Mouse (Mus musculus) kidney, adult 2 months (tissue): ENCODE results near the gene Sox5. TPM values are rescaled to one million over a fixed set of nuclear protein-coding genes. Genes with fewer than 3 reads are reported as not detected.

Experiments used
- DNase-seq: peaks from one replicate; pipeline ENCODE4 v3.0.0; 2021
- H3K27ac ChIP-seq: fragments of 200-500 bp; 2 replicates; pipeline ENCODE4 v1.5.1; 2012; ENCODE audit warnings: low read depth, low read length, control low read depth, inconsistent platforms; ENCODE audit not compliant: insufficient read depth
- H3K27me3 ChIP-seq: fragments of 200-500 bp; replicated peaks from 2 replicates; pipeline ENCODE4 v1.6.1; 2012; ENCODE audit warnings: mild to moderate bottlenecking, moderate library complexity, low read length, inconsistent platforms; ENCODE audit not compliant: control insufficient read depth, insufficient read depth
- H3K36me3 ChIP-seq: fragments of 200-500 bp; 2 replicates; pipeline ENCODE4 v1.6.1; 2012; ENCODE audit warnings: mild to moderate bottlenecking, moderate library complexity, low read length, inconsistent platforms; ENCODE audit not compliant: control insufficient read depth, insufficient read depth
- H3K4me1 ChIP-seq: fragments of 200-500 bp; 2 replicates; pipeline ENCODE4 v1.6.1; 2011; ENCODE audit warnings: low read length; ENCODE audit not compliant: control insufficient read depth, insufficient read depth
- H3K4me3 ChIP-seq: fragments of 200-500 bp; 2 replicates; pipeline ENCODE4 v1.5.1; 2011; ENCODE audit warnings: mild to moderate bottlenecking, low read depth, low read length, control low read depth; ENCODE audit not compliant: insufficient read depth
- CTCF ChIP-seq: fragments of 200-500 bp; conservative IDR thresholded peaks from 2 replicates; pipeline ENCODE4 v1.5.1; 2011; ENCODE audit warnings: low read depth, mild to moderate bottlenecking, control low read depth, low read length, moderate library complexity, mixed read lengths; ENCODE audit not compliant: insufficient read depth, insufficient read length
- POLR2A ChIP-seq: fragments of 200-500 bp; IDR thresholded peaks from one replicate; pipeline ENCODE4 v1.6.1; 2011; ENCODE audit warnings: low read depth, low read length, control low read depth
- WGBS: fragments of 180-500 bp; shearing (Covaris S2); methylation state at CpG from one replicate; pipeline ENCODE4 v1.1.7; 2018; 5-methylcytosine and 5-hydroxymethylcytosine counted together
- polyA plus RNA-seq: library from polyadenylated mRNA; depleted of rRNA; stranded (reverse); fragments of >200 nt; gene quantifications from 2 replicates; pipeline ENCODE4 v1.2.3, GENCODE M21; 2012

Sox5 gene
- polyA plus RNA-seq, 1 experiment = 2.9 TPM

DNA sequence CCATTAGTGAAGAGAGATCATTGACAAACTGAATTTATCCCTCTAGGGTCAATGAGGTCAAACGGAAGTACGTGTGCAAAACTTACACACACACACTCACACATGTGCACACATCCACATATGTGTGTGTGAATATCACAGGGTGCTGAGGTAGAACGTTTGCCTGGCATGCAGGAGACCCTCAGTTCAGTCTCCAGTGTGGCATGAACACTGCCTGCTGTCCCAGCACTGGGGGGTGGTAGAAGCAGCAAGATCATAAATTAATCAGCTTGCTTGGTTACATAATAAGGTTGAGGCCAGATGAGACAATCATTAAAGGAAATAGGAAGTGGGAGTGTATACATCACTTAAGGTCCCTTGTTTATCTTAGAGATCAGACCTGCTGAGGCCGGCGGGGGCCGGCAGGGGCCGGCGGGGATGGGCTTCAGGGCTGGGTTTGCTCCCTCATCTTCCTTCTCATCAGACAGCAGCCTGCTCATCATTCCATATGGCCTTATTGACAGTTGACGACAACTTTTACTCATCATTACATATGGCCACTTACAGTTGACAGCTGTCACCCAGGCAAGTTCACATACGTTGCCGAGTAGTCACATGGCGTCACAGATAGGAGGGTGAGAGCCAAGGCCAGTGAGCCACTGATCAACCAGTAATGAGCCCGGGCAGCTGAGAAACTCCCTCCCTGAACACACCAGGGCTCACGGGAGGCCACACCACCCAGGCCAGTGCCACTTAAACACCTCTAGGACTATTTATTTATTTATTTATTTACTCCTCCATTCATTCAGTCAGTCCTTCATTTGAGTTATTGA lies 309.5 kb downstream of the Sox5 start:
- Histone ChIP-seq H3K4me1 (no peaks in the 10 kb centered on the region), H3K4me3 (no peak overlapping the region), H3K27me3 (no peaks in the 10 kb centered on the region), H3K27ac (no peak overlapping the region), H3K36me3 (no peaks in the 10 kb centered on the region)
- DNase-seq = no peak
- WGBS = 43% methylated on average over 14 of the region's 14 CpGs
- TF ChIP-seq POLR2A (no peak), CTCF (no peak)

DNA sequence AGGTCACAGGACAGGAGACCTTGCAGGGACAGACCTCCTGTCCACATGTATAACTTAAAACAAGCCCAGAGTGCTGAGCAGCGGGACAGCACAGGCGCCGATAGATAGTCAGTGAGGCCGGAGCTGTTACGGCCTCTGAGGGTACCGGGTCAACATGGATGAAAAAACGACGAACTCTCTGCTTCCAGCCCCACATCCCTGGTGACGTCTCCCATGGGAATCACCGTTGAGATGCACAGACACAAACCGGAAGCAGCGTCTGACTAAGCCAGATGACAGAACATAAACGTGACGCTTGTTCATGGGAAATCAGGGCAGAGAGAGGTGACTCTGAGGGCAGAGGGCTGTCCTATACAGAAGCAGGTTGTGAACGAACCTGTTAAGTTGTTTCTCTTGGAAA lies 315.1 kb downstream of the Sox5 start:
- no peaks in the 10 kb centered on the region for H3K4me1 ChIP-seq
- WGBS = 64% methylated on average over 15 of the region's 15 CpGs

DNA sequence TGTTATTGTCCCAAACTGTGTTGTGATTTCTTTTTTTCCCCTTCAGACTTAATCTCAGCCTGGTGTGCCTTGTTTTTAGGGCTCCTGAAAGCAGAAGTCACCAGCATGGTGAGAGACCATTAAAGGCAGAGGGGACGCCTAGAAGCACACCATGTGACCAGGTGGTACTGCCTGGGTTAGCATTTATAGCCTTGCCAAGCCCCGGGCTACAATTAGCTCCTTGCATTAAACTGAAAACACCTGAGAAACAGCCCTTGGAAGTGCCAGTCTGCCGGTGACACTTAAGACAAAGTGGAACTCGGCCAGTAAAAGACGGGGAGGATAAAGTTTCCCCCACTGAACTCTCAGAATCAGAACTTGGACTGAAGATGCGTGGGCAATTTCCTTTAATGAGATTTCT lies 318.1 kb downstream of the Sox5 start:
- TF ChIP-seq CTCF (no peak), POLR2A (no peak)
- Histone ChIP-seq H3K27me3 (no peaks in the 10 kb centered on the region), H3K27ac (no peak overlapping the region), H3K4me1 (no peaks in the 10 kb centered on the region), H3K4me3 (no peak overlapping the region), H3K36me3 (no peaks in the 10 kb centered on the region)
- 32% methylated on average over 6 of the region's 6 CpGs for WGBS
- peak; percentile 23 for DNase-seq

More for the DNA sequence above, 315.1 kb downstream of the Sox5 start:
- Histone ChIP-seq H3K27me3 (no peaks in the 10 kb centered on the region), H3K4me3 (no peak overlapping the region), H3K36me3 (no peaks in the 10 kb centered on the region), H3K27ac (no peak overlapping the region)
- TF ChIP-seq POLR2A = no peak
- no peak for TF ChIP-seq CTCF
- no peak for DNase-seq

DNA sequence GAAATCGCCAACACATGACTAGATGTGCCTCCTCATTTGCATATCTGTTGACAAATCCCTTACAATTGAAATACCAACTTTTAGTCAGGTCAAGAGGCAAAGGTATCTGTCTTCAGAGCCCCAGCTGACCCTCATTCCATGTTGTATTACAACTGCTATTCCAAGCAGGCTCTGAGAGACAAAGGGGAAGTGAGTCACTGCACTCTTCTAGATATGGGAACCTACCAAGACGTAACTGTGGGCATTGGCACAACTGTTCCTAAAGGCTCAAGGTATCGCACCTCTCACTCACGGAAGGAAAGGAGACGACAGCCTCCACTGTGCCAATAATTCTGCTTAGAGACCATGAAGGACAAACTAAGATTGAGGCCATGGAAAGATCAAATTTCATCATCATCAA lies 318.5 kb downstream of the Sox5 start:
- Histone ChIP-seq H3K27ac (no peak overlapping the region), H3K36me3 (no peaks in the 10 kb centered on the region), H3K27me3 (no peaks in the 10 kb centered on the region), H3K4me3 (no peak overlapping the region), H3K4me1 (no peaks in the 10 kb centered on the region)
- WGBS = 69% methylated on average over 5 of the region's 5 CpGs
- no peak for TF ChIP-seq POLR2A
- TF ChIP-seq CTCF = no peak
- DNase-seq = no peak

- Histone ChIP-seq H3K4me1 (no peaks in the 10 kb centered on the region), H3K27me3 (no peaks in the 10 kb centered on the region), H3K4me3 (no peak overlapping the region), H3K27ac (no peak overlapping the region), H3K36me3 (no peaks in the 10 kb centered on the region)
- TF ChIP-seq POLR2A (no peak), CTCF (no peak)
- WGBS = 94% methylated on average over 8 of the region's 8 CpGs
- no peak for DNase-seq
Measured at GRCm38 (mm10) chr6:144459486-144459885, 322.3 kb downstream of the Sox5 start.

DNA sequence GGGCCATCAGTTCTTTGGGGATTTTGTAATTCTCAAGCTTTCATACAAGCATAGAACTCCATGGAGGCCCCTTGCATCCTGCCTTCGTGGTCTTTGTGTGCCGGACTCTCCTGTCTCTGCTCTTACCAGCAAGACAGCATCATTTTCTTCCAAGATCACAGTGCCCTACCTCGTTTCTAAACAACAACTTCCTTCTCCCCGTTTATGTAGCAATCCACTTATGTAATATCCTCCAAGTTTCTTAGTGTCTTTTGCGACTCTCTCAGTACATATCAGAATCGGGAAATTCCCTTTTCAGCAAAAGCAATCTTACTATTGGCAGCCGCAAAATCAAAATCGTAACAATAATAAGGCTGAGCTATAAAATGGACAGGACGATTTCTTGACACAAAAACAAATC lies 324.3 kb downstream of the Sox5 start:
- 90% methylated on average over 9 of the region's 9 CpGs for WGBS
- Histone ChIP-seq H3K27ac (no peak overlapping the region), H3K27me3 (no peaks in the 10 kb centered on the region), H3K4me1 (no peaks in the 10 kb centered on the region), H3K36me3 (no peaks in the 10 kb centered on the region), H3K4me3 (no peak overlapping the region)
- TF ChIP-seq POLR2A (no peak), CTCF (no peak)
- DNase-seq = no peak

- H3K4me3 ChIP-seq = no peak overlapping the region
- H3K4me1 ChIP-seq = no peaks in the 10 kb centered on the region
- 50% methylated on average over 11 of the region's 11 CpGs for WGBS
- no peak overlapping the region for H3K27ac ChIP-seq
- no peaks in the 10 kb centered on the region for H3K36me3 ChIP-seq
- no peak for TF ChIP-seq CTCF
- TF ChIP-seq POLR2A = no peak
- DNase-seq = no peak
- H3K27me3 ChIP-seq = no peaks in the 10 kb centered on the region
Measured at GRCm38 (mm10) chr6:144454291-144455276, 327.2 kb downstream of the Sox5 start.
